Mouse (Mus musculus): ENCODE measurements at regions not wholly inside any gene's neighbourhood (a gene's known extent, or its start where the extent isn't known, plus 50 kb on each side); places are given as distances from the start of the nearest gene placed in this dataset.

- H3K27ac ChIP-seq: no peak overlapping the region
- no peak for ATAC-seq (ENCODE audit: insufficient number of reproducible peaks, insufficient read depth, low FRiP score, low TSS enrichment, low read depth)
- H3K4me3 ChIP-seq (replicated peaks): no peak overlapping the region
- H3K36me3 ChIP-seq: no peaks in the 10 kb centered on the region
- 76% methylated on average over 2 of the region's 2 CpGs for WGBS
- H3K4me2 ChIP-seq: no peak overlapping the region
- H3K4me1 ChIP-seq (replicated peaks): no peaks in the 10 kb centered on the region
- H3K9ac ChIP-seq (replicated peaks): no peak overlapping the region
- no peaks in the 10 kb centered on the region for H3K27me3 ChIP-seq
- H3K9me3 ChIP-seq: no peaks in the 10 kb centered on the region
Measured at GRCm38 (mm10) chr4:94190940-94191339, 365.4 kb upstream of the Gm10306 start.

DNA sequence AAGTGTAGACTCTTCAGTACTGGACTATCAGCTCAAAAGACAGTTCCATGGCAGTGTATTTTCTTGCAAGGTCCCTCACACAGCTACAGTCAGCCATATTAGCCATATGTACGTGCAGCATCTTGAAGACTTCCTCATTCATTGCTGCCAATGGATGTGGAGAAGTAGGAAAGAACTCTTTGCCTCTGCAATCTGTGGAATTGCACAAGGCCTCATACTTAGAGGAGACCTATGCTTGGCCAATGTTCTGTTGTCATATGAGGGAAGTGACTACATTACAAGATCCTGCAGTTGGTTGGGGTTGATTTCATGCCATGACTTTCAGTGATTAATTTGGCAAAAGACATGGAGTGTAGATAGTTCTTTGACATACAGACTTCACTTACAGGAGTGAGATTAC is 340.1 kb upstream of the Gm10306 start:
- Histone ChIP-seq H3K27me3 (no peaks in the 10 kb centered on the region), H3K4me2 (no peak overlapping the region), H3K36me3 (no peaks in the 10 kb centered on the region), H3K9me3 (no peaks in the 10 kb centered on the region), H3K27ac (no peak overlapping the region), H3K4me3 (replicated peaks) (no peak overlapping the region), H3K4me1 (replicated peaks) (no peaks in the 10 kb centered on the region), H3K9ac (replicated peaks) (no peak overlapping the region)
- no peak for ATAC-seq (ENCODE audit: insufficient number of reproducible peaks, insufficient read depth, low FRiP score, low TSS enrichment, low read depth)
- WGBS: 88% methylated on average over 1 of the region's 1 CpGs

GRCm38 (mm10) chr4:94235650-94236206 is 320.6 kb upstream of the Gm10306 start:
- H3K9me3 ChIP-seq: no peaks in the 10 kb centered on the region
- no peak overlapping the region for H3K9ac ChIP-seq (replicated peaks)
- no peak overlapping the region for H3K27ac ChIP-seq
- H3K4me1 ChIP-seq (replicated peaks): no peaks in the 10 kb centered on the region
- H3K4me2 ChIP-seq: no peak overlapping the region
- no peaks in the 10 kb centered on the region for H3K36me3 ChIP-seq
- 84% methylated on average over 2 of the region's 2 CpGs for WGBS
- H3K4me3 ChIP-seq (replicated peaks): no peak overlapping the region
- no peak for ATAC-seq (ENCODE audit: insufficient number of reproducible peaks, insufficient read depth, low FRiP score, low TSS enrichment, low read depth)
- no peaks in the 10 kb centered on the region for H3K27me3 ChIP-seq

DNA sequence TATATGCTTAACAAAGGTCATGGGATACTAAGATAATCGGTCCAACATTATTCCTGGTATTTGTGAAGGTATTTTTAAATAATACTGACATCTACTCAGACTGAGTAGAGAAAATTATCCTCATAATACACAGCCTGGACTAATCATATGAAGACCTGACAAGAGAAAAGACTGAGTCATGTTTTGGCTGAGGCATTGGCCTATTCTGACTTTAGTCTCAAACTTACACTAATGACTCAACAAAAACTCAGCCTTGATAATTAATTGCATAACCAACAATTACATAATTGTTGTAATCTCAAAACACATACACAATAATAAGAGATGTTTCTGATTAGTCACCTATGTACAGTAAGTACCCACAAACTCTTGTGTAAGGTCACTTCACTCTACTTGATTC is 300.3 kb upstream of the Gm10306 start:
- H3K27ac ChIP-seq: no peak overlapping the region

GRCm38 (mm10) chr4:94261136-94261535 is 295.2 kb upstream of the Gm10306 start:
- no peaks in the 10 kb centered on the region for H3K27me3 ChIP-seq
- H3K4me2 ChIP-seq: no peak overlapping the region
- H3K9ac ChIP-seq (replicated peaks): no peak overlapping the region
- no peak overlapping the region for H3K4me3 ChIP-seq (replicated peaks)
- no peak for ATAC-seq (ENCODE audit: insufficient number of reproducible peaks, insufficient read depth, low FRiP score, low TSS enrichment, low read depth)
- no peaks in the 10 kb centered on the region for H3K4me1 ChIP-seq (replicated peaks)
- H3K27ac ChIP-seq: no peak overlapping the region
- no peaks in the 10 kb centered on the region for H3K36me3 ChIP-seq
- H3K9me3 ChIP-seq: no peaks in the 10 kb centered on the region

More for the DNA sequence above, 300.3 kb upstream of the Gm10306 start:
- no peaks in the 10 kb centered on the region for H3K36me3 ChIP-seq
- no peak overlapping the region for H3K9ac ChIP-seq (replicated peaks)
- WGBS: 86% methylated on average over 1 of the region's 1 CpGs
- no peak overlapping the region for H3K4me2 ChIP-seq
- H3K4me3 ChIP-seq (replicated peaks): no peak overlapping the region
- no peak for ATAC-seq (ENCODE audit: insufficient number of reproducible peaks, insufficient read depth, low FRiP score, low TSS enrichment, low read depth)
- no peaks in the 10 kb centered on the region for H3K27me3 ChIP-seq
- no peaks in the 10 kb centered on the region for H3K4me1 ChIP-seq (replicated peaks)
- no peaks in the 10 kb centered on the region for H3K9me3 ChIP-seq

DNA sequence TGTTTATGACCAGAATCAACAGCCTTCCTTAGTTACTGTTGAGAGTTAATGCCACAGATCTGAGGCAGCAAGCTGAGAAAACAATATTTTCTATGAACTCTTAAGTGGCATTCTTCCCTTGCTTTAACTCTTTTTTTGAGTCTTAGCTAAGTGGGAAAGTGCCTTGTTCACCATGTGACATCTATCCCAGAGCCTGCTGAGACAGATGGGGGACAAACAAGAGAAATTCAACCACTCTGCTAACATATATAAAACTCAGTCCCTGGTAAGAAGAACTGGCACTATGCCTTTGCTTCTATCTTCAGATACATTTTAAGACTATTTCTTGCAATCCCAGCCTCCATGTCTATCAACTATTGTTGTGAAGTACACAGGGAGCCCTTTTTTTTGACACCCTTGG is 274.6 kb upstream of the Gm10306 start:
- Histone ChIP-seq H3K27ac (no peak overlapping the region), H3K4me1 (replicated peaks) (no peaks in the 10 kb centered on the region), H3K27me3 (no peaks in the 10 kb centered on the region), H3K9me3 (no peaks in the 10 kb centered on the region), H3K4me3 (replicated peaks) (no peak overlapping the region), H3K36me3 (no peaks in the 10 kb centered on the region), H3K9ac (replicated peaks) (no peak overlapping the region), H3K4me2 (no peak overlapping the region)
- no peak for ATAC-seq (ENCODE audit: insufficient number of reproducible peaks, insufficient read depth, low FRiP score, low TSS enrichment, low read depth)

DNA sequence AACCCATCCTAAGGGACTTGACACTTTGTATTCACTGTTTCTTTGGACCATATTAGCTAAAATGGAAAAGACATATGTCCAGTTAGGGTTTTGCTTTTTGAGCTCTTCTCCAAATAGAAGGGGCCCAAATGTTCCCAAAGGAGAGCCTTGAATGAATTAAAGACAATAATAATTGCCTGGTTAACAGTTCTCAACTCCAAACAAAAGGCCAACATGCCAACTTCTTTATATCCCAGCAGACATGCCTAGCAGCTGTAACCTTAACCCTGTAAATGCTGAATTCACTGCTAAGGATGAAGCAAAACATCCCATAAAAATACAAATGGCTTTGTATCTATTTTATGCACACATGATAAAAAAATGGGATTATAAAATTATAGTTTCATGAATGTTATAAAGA is 264.2 kb upstream of the Gm10306 start:
- no peaks in the 10 kb centered on the region for H3K27me3 ChIP-seq
- no peak for ATAC-seq (ENCODE audit: insufficient number of reproducible peaks, insufficient read depth, low FRiP score, low TSS enrichment, low read depth)
- no peak overlapping the region for H3K27ac ChIP-seq
- no peaks in the 10 kb centered on the region for H3K36me3 ChIP-seq
- H3K4me1 ChIP-seq (replicated peaks): no peaks in the 10 kb centered on the region
- H3K9ac ChIP-seq (replicated peaks): no peak overlapping the region
- no peak overlapping the region for H3K4me3 ChIP-seq (replicated peaks)
- no peak overlapping the region for H3K4me2 ChIP-seq
- H3K9me3 ChIP-seq: no peaks in the 10 kb centered on the region

GRCm38 (mm10) chr4:94317298-94317697 is 239.0 kb upstream of the Gm10306 start:
- H3K4me2 ChIP-seq: no peak overlapping the region
- H3K36me3 ChIP-seq: no peaks in the 10 kb centered on the region
- H3K4me1 ChIP-seq (replicated peaks): no peaks in the 10 kb centered on the region
- no peaks in the 10 kb centered on the region for H3K9me3 ChIP-seq
- H3K27ac ChIP-seq: no peak overlapping the region
- no peaks in the 10 kb centered on the region for H3K27me3 ChIP-seq
- no peak overlapping the region for H3K4me3 ChIP-seq (replicated peaks)
- no peak overlapping the region for H3K9ac ChIP-seq (replicated peaks)
- no peak for ATAC-seq (ENCODE audit: insufficient number of reproducible peaks, insufficient read depth, low FRiP score, low TSS enrichment, low read depth)

DNA sequence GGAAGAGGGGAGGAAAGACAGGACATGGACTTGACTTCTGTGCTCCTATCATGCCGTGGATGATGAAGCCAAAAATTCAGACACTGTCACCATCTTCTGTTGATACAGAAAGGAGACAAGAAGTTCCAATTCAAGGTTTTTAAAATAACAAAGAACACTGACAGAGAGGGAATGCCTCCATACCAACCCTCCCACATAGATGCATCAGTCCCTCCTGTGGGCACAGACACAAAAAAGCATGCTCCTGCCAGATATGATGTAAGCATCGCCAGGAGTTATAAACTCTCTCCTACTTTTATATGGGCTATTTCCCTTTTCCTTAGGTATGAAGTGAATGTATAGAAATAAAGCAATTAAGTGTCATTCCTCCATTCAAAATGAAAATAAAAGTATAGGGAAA is 229.6 kb upstream of the Gm10306 start:
- H3K4me3 ChIP-seq (replicated peaks): no peak overlapping the region
- no peak overlapping the region for H3K9ac ChIP-seq (replicated peaks)
- no peaks in the 10 kb centered on the region for H3K9me3 ChIP-seq
- no peaks in the 10 kb centered on the region for H3K27me3 ChIP-seq
- WGBS: 88% methylated on average over 2 of the region's 2 CpGs
- H3K4me2 ChIP-seq: no peak overlapping the region
- no peaks in the 10 kb centered on the region for H3K36me3 ChIP-seq
- ATAC-seq (ENCODE audit: insufficient number of reproducible peaks, insufficient read depth, low FRiP score, low TSS enrichment, low read depth): no peak
- no peaks in the 10 kb centered on the region for H3K4me1 ChIP-seq (replicated peaks)
- H3K27ac ChIP-seq: no peak overlapping the region

DNA sequence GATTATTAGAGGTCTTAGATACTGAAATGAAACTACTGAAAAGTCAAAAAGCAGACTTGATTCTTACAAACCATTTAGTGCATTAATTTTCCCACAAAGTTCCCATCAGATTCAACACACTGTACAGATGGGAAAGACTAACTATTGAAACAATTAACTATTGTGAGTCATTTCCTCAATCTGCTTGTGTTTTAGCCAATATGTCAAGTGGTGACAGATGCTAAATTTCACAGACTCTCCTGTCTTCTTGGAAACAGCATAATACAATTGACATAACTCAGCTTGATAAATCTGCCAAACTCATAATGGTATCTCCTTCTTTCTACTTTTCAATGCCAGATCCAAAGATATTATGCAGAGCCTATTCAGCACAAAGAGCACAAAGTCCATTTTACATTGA is 213.0 kb upstream of the Gm10306 start:
- no peak for ATAC-seq (ENCODE audit: insufficient number of reproducible peaks, insufficient read depth, low FRiP score, low TSS enrichment, low read depth)

GRCm38 (mm10) chr4:94349273-94349672 is 207.1 kb upstream of the Gm10306 start:
- Histone ChIP-seq H3K4me1 (replicated peaks) (no peaks in the 10 kb centered on the region), H3K36me3 (no peaks in the 10 kb centered on the region), H3K9ac (replicated peaks) (no peak overlapping the region), H3K27me3 (no peaks in the 10 kb centered on the region), H3K4me3 (replicated peaks) (no peak overlapping the region), H3K9me3 (no peaks in the 10 kb centered on the region), H3K4me2 (no peak overlapping the region), H3K27ac (no peak overlapping the region)
- 46% methylated on average over 1 of the region's 1 CpGs for WGBS
- no peak for ATAC-seq (ENCODE audit: insufficient number of reproducible peaks, insufficient read depth, low FRiP score, low TSS enrichment, low read depth)

More for the DNA sequence above, 213.0 kb upstream of the Gm10306 start:
- Histone ChIP-seq H3K9me3 (no peaks in the 10 kb centered on the region), H3K4me2 (no peak overlapping the region), H3K4me1 (replicated peaks) (no peaks in the 10 kb centered on the region), H3K4me3 (replicated peaks) (no peak overlapping the region), H3K9ac (replicated peaks) (no peak overlapping the region), H3K36me3 (no peaks in the 10 kb centered on the region), H3K27ac (no peak overlapping the region), H3K27me3 (no peaks in the 10 kb centered on the region)

DNA sequence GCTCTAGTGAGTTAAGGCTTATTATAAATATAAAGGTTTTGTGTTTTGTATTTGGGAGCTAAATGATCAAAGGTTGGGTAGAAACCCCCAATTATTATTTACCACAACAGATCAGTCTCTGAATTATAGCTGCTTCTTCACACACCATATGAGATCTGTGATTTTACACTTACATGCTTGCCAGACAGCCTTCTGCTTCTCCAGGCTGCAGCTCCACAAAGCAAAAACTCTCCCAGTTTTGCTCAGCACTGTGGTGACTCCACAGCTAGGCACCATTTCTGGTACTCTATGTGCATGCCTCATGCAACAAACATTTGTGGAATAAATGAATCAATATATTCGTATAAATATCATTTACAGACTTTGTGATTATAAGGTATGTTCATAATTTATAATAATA is 199.4 kb upstream of the Gm10306 start:
- Histone ChIP-seq H3K4me2 (no peak overlapping the region), H3K27me3 (peaks cover 2% of the 10 kb centered on the region; the same call in 1 of the 2 replicates), H3K9me3 (no peaks in the 10 kb centered on the region), H3K4me3 (replicated peaks) (no peak overlapping the region), H3K4me1 (replicated peaks) (no peaks in the 10 kb centered on the region), H3K36me3 (no peaks in the 10 kb centered on the region), H3K27ac (no peak overlapping the region), H3K9ac (replicated peaks) (no peak overlapping the region)
- no peak for ATAC-seq (ENCODE audit: insufficient number of reproducible peaks, insufficient read depth, low FRiP score, low TSS enrichment, low read depth)
- 82% methylated on average over 1 of the region's 1 CpGs for WGBS

Data from limb, embryonic 12.5 days (tissue).